Mouse (Mus musculus): ENCODE data around the gene Tmem140. TPM values are rescaled to one million over a fixed set of nuclear protein-coding genes. Genes with fewer than 3 reads are reported as not detected.

The Tmem140 gene
- total RNA-seq, 1 experiment from 2014 or later = 4.9 TPM

DNA sequence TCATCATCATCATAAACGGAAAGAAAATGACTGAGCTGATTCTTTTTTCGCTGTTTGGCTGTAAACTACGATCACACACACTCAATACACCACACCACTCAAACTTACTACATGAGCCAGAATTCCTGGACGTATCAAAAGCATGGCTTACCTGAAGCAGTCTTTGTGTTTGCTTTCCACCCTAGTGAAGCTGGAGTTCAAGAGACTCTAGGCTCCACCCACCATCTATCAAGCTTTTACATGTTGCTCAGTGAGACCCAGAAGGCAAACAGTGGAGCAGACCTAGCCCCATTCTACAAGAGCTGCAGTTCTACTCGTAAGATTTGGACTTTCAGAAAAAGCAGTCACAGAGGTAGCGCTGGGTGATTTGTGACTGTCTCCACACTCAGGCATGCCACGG lies 39.6 kb downstream of the Tmem140 start:
- ATAC-seq (replicated peaks in 1 of 2; ENCODE audit: insufficient read depth in 1 of 2, low FRiP score in 2 of 2, low TSS enrichment in 1 of 2, low read depth in 1 of 2, poor library complexity in 2 of 2, severe bottlenecking in 2 of 2) = no peak

DNA sequence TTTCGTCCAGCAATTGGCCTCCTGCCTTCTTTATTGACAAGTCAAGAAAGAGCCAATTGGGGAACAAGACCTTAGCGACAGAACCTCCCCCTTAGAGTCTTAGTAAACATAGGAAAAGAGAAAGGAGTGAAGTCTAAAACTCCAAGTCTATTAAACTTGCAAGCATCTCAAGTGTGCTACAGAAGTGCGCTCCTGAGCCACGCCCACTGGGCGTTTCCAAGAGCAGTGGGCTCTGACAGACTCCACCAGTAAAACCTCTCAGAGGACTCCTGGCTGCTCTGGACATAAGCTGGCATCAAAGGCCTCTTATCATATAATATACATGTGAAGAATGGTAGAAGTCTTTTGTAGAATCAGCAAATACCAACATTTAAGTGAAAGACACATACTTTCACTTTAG lies 40.5 kb downstream of the Tmem140 start:
- ATAC-seq (replicated peaks in 1 of 2; ENCODE audit: insufficient read depth in 1 of 2, low FRiP score in 2 of 2, low TSS enrichment in 1 of 2, low read depth in 1 of 2, poor library complexity in 2 of 2, severe bottlenecking in 2 of 2) = no peak

DNA sequence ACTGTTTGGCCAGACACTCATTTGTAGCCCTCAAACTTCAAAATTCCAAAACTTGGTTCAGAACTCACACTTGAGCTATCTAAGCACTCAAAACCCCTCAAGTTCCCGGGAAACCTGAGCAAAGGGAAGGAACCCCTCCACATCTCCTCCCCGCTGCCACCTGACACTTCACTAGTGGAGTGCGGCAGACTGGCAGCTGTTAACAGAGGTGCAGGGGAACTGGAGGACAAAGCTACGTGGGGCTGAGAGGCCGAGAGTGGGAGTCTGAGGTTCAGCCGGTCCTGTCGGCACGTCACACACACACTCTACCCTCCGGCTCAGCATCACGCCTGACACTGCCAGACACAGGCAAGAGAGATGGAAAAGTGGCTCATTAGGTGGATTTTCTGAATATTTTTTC lies 40.9 kb downstream of the Tmem140 start:
- no peak for ATAC-seq (replicated peaks in 1 of 2; ENCODE audit: insufficient read depth in 1 of 2, low FRiP score in 2 of 2, low TSS enrichment in 1 of 2, low read depth in 1 of 2, poor library complexity in 2 of 2, severe bottlenecking in 2 of 2)

DNA sequence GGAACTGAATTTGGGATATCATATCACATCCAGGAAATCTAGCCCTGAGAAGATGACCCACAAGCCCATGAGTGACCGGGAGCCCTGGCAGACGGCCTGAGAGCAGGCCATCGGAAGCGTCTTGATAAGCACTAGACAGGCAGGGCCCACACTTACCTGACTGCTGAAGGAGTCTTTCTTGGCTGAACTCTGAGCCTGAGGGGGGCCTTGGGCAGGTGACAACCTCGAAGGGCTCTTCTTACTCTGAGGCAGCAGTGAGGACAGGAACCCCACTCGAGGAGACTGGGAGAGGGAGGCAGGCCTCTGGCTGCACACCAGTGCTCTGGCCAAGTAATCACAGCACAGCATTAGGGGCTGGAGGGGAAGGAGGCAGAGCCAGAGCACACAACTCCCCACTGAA lies 41.4 kb downstream of the Tmem140 start:
- ATAC-seq (replicated peaks in 1 of 2; ENCODE audit: insufficient read depth in 1 of 2, low FRiP score in 2 of 2, low TSS enrichment in 1 of 2, low read depth in 1 of 2, poor library complexity in 2 of 2, severe bottlenecking in 2 of 2) = no peak

DNA sequence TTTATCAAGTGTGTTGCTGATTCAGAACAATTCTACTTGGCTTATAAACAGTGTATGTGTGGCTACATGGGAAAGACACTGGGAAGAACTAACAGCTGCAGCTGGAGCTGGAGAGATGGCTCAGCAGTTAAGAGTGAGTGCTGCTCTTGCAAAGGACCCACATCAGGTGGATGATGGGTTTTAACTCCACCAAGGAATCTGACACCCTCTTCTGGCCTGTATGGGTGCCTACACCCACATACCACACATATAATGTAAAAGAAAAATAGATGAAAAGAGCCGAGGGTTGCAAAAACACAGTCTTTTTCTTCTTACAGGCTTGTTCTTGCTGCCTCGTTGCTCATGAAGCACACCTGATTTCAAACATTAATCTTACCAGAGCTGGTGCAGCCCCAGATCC lies 43.2 kb downstream of the Tmem140 start:
- no peak for ATAC-seq (replicated peaks in 1 of 2; ENCODE audit: insufficient read depth in 1 of 2, low FRiP score in 2 of 2, low TSS enrichment in 1 of 2, low read depth in 1 of 2, poor library complexity in 2 of 2, severe bottlenecking in 2 of 2)

DNA sequence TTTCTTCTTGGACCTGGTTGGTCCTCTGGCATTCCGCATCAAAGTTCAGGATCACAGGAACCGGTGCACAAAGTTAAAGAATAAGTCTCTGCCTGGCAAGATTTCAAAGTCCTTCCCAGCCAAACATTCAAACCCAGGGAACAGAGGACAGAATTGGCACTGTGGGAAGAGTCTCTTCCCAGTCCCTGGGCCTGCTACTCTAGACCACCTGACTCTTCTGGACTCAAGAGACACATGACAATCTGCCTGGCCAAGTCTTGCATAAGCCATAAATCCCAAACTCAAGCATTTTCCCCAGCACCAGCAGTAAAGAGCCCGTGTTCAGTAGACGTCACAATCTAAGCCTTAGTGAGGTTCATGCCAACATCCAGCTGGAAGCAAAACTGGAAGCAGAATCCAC lies 43.7 kb downstream of the Tmem140 start:
- ATAC-seq (replicated peaks in 1 of 2; ENCODE audit: insufficient read depth in 1 of 2, low FRiP score in 2 of 2, low TSS enrichment in 1 of 2, low read depth in 1 of 2, poor library complexity in 2 of 2, severe bottlenecking in 2 of 2) = no peak

DNA sequence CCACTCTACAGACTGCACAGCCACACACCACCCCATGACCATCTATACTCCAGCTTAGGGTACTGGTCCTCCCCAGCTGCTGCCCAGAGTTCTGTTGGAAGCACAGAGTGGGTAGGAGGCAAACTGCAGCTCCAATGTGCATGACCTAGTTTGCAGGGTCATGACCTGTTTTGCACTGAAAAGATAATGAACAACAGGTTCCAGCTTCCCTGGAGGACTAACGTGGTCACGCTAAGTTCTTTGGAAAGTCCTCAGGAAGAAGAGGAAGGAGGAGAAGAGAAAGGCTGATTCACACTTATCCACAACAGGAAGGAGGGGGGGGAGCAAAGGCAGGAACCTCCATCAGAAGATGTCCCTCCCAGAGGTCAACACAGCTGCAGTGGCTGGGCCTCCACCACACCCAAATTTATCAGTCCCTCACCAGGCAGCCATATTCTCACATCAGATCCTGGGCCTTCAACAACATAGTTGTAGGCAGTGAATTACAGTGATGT lies 44.2 kb downstream of the Tmem140 start:
- ATAC-seq (replicated peaks in 1 of 2; ENCODE audit: insufficient read depth in 1 of 2, low FRiP score in 2 of 2, low TSS enrichment in 1 of 2, low read depth in 1 of 2, poor library complexity in 2 of 2, severe bottlenecking in 2 of 2) = no peak

DNA sequence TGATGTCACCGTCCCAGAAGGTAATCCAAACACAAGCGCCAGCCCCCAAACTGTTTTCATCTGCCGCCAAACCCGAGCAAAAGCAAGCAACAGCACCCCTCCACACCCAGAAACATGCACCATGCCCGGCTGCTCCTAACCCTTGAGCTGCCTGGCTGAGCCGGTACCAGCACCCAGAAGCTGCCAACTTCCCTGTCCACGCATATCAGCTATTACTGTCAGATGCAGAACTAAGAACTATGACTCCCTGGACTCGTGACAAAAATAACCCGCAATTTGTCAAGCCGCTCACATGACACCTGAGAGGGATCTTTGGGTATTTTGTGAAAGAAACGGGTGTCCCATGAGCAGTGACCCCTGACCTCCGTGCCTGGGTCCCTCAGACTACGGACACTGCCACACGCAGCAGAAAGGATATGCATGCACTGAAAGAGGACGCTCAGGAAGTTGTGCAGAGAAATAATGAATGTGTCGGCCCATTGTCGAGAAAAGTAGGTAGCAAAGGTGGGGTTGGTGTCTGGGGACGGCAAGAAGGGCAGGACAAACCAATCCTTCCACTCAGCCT lies 44.8 kb downstream of the Tmem140 start:
- no peak for ATAC-seq (replicated peaks in 1 of 2; ENCODE audit: insufficient read depth in 1 of 2, low FRiP score in 2 of 2, low TSS enrichment in 1 of 2, low read depth in 1 of 2, poor library complexity in 2 of 2, severe bottlenecking in 2 of 2)

DNA sequence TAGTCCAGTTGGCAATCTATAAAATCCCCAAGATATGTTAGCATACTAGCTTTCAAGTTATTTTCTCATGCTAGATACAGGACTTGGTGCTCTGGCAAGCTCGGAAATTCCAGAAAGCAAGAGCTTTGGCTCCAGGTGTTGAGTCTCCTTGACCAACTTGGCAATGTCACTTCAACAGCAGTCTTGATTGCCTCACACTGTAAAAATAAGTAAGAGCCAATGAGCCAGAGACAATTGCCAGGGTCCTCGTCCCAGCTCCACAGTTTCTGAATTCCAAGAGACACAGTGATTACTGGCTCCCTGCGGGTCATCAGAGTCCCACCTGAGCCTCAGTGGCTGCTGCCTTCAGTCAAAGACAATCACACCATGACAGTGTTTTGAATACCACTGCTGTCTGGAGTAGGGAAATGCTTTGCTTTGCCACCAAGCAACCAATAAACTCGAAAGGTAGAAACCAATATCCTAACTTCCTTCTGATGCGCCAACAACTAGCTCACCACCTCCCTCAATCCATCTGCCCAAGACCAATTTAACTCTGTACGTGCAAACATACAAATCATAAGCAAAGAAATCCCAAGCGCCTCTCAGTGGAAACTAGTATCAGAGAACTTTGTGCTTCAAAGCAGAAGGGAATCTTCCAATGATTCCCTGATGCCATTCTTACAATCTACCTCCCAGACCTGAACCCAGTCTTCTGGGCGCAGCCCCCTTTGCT lies 46.8 kb downstream of the Tmem140 start:
- no peak for ATAC-seq (replicated peaks in 1 of 2; ENCODE audit: insufficient read depth in 1 of 2, low FRiP score in 2 of 2, low TSS enrichment in 1 of 2, low read depth in 1 of 2, poor library complexity in 2 of 2, severe bottlenecking in 2 of 2)

DNA sequence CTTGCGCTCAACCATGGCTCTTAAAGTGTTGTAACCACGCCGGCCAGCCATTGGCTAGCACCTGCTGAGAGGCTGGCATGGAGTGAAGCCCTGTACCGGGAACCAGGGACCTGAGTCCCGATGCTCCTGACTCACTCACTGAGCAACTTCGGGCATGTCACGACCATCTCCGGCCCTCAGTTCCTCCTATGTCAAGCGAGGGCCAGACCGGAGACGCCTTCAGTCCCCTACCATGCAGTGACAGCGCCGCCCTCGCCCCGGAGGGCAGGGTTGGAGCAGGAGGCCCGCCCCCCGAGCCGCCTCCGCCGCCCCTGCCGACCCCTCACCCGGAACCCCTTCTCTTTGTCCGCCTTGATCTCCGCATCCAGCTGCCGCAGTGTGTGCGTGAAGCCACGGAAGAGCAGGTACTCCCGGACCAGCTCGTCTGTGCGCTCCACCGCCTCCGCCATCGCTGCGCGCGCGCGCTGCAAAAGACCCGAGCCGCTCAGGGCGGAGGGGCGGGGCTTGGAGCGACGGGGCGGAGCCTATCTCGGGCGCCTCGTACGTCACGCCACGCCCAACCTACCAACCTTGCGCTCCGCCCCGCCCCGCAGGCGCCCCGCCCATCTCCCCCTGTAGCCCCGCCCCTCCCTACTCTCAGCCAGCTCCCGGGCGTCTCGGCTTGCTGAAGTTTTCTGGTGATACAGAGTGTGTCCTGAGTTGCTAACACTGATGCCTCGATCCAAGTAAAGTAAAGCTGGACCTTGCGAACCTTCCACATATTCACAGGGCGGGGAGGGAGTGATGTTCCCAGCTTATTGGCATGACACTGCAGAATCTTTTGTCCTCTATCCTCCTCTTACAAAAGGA lies 47.6 kb downstream of the Tmem140 start, which contains the start of gene Wdr91:
Gene Wdr91 (minus strand): TSS at position 506 of the 849 bp plus-strand sequence.
- ATAC-seq (replicated peaks in 1 of 2; ENCODE audit: insufficient read depth in 1 of 2, low FRiP score in 2 of 2, low TSS enrichment in 1 of 2, low read depth in 1 of 2, poor library complexity in 2 of 2, severe bottlenecking in 2 of 2) = peak; percentile 83 to 89

DNA sequence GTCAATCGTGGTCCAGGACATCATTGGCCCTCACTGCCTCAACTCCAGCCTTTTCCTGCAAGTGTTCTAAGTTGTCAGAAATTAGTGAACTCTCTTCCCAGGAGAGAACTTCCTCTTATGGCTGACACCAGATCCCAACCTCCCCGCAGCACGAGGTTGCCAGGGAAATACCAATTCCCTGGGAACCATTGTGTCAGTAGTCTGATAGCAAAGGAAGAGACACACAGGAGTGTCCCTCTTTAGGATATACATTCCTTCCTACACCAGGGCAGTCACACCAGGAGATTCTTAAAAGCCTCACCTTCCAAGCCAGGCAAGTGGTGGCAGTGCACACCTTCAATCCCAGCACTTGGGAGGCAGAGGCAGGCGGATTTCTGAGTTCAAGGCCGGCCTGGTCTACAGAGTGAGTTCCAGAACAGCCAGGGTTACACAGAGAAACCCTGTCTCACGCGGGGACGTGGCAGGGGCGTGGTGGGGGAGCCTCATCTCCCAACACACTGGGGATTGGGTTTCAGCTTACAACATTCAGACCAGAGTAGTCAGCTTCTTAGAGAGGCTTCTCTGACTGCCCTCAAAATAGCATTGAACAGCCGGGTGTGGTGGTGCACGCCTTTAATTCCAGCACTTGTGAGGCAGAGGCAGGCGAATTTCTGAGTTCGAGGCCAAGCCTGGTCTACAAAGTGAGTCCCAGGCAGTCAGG lies 50.5 kb downstream of the Tmem140 start:
- ATAC-seq (replicated peaks in 1 of 2; ENCODE audit: insufficient read depth in 1 of 2, low FRiP score in 2 of 2, low TSS enrichment in 1 of 2, low read depth in 1 of 2, poor library complexity in 2 of 2, severe bottlenecking in 2 of 2) = no peak

DNA sequence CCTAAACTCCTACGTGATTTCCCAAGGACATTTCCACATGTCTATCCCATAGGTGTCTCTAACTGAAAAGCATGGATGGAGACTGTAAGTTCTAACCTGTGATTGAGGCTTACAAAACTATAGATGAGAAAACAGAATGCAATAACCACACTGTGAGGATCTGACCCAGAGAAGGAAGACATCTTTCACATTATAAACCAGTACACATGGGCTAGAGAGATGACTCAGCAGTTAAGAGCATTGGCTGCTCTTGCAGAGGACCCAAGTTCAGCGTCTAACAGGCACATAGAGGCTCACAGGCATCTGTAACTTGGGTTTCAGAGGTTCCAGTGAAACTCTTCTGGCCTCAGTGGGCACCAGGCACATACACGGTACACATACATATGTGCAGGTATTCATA lies 51.5 kb downstream of the Tmem140 start:
- ATAC-seq (replicated peaks in 1 of 2; ENCODE audit: insufficient read depth in 1 of 2, low FRiP score in 2 of 2, low TSS enrichment in 1 of 2, low read depth in 1 of 2, poor library complexity in 2 of 2, severe bottlenecking in 2 of 2) = no peak

DNA sequence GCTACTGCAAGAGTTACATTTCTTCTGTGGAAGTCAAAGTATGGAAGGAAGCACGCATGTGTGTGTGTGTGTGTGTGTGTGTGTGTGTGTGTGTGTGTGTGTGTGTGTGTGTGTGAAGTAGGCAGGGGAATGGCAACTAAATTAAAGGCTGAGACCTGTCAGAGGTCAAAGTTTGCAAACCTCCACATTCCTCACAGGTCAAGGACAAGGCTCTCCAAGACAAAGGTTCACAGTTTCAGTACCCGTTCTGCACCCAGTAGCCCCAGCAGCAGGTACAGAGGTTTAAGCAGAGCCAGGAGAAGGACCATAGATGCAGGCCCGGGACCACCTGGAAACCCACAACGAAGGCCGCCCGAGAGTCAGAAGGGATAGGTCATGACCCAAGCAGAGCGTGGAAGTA lies 56.2 kb downstream of the Tmem140 start:
- no peak for ATAC-seq (replicated peaks in 1 of 2; ENCODE audit: insufficient read depth in 1 of 2, low FRiP score in 2 of 2, low TSS enrichment in 1 of 2, low read depth in 1 of 2, poor library complexity in 2 of 2, severe bottlenecking in 2 of 2)

DNA sequence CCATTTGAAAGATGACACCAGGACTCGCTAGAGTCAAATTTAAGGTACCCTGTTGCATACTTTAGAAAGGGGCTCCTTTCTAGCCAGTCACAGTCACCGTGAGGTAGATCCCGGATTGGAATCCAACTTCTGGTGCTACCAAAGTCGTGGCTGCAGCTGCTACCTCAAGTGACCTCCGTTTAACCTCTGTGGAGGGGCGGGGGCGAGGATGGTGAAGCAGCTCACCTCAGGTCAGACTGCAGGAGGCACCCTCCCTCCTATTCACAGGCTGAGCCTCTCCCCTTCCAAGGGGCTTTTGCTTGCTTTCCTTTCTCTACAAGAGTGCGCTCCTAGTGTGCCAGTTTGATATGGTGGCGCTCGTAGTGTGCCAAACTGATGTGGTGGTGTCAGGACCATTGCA lies 57.0 kb downstream of the Tmem140 start, which contains the start of gene Stra8:
Gene Stra8 (plus strand): TSS at position 208 of the 400 bp plus-strand sequence.
- ATAC-seq (replicated peaks in 1 of 2; ENCODE audit: insufficient read depth in 1 of 2, low FRiP score in 2 of 2, low TSS enrichment in 1 of 2, low read depth in 1 of 2, poor library complexity in 2 of 2, severe bottlenecking in 2 of 2) = no peak

DNA sequence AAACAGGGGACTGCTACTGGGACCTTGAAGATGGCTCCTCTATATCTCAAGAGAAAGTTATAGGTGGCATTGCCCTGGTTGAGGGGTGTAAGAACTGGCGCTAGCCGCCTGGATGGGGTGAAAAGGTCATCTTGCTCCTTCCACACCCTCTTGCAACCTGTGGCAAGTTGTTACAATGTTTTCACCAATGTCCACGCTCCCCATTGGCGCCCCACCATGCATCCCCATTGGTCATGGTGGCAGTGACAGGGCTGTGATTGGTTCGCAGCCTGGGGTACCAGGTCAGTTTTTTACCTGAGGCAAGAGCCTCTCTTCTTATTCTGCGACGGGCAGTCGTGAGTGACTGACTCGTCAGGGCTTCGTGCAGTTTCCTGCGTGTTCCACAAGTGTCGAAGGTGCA lies 57.7 kb downstream of the Tmem140 start:
- no peak for ATAC-seq (replicated peaks in 1 of 2; ENCODE audit: insufficient read depth in 1 of 2, low FRiP score in 2 of 2, low TSS enrichment in 1 of 2, low read depth in 1 of 2, poor library complexity in 2 of 2, severe bottlenecking in 2 of 2)

DNA sequence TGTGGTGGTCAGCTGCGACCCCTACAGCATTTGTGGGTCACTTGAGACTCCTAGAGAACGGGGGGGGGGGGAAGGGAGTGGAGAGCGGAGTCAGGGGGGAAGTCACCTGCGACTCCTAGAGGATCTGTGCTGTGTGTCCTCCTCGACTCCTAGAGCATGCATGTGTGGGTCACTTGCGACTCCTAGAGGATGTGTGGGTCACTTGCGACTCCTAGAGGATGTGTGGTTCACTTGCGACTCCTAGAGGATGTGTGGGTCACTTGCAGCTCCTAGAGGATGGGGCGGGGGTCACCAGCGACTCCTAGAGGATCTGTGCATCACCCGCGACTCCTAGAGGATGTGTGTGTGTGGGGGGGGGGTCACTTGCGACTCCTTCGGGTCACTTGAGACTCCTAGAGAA lies 59.0 kb downstream of the Tmem140 start:
- peak; percentile 49 to 89 for ATAC-seq (replicated peaks in 1 of 2; ENCODE audit: insufficient read depth in 1 of 2, low FRiP score in 2 of 2, low TSS enrichment in 1 of 2, low read depth in 1 of 2, poor library complexity in 2 of 2, severe bottlenecking in 2 of 2)

Data from hematopoietic stem cell, adult 5-6 weeks (primary cell).